Mouse (Mus musculus) forebrain, embryonic 10.5 days (tissue): Measurements from ENCODE around the gene Tmx2. TPM values are rescaled to one million over a fixed set of nuclear protein-coding genes. Genes with fewer than 3 reads are reported as not detected.
A peak's percentile ranks its signal among the peaks of the same experiment; 100 is the strongest.
"Not testable (repeated sequence)": the region's sequence is repeated elsewhere in the genome, so short reads cannot be mapped to it uniquely, and the experiment has no call there.

Experiments
- DNase-seq: peaks from one replicate; pipeline ENCODE4 v3.0.0-alpha.2; 2017; ENCODE audit warnings: low spot score; ENCODE audit errors: extremely low spot score
- H3K27ac ChIP-seq: fragments of 300-500 bp; sonication (generic); 2 replicates; pipeline ENCODE4 v1.5.1; 2016; ENCODE audit warnings: mild to moderate bottlenecking
- H3K27me3 ChIP-seq: fragments of 300-500 bp; sonication (generic); 2 replicates; pipeline ENCODE4 v1.6.1; 2016; ENCODE audit warnings: mild to moderate bottlenecking; ENCODE audit not compliant: poor library complexity, severe bottlenecking
- H3K36me3 ChIP-seq: fragments of 300-500 bp; sonication (generic); replicated peaks from 2 replicates; pipeline ENCODE4 v1.6.1; 2016; ENCODE audit warnings: mild to moderate bottlenecking, moderate library complexity
- H3K4me1 ChIP-seq: fragments of 300-500 bp; sonication (generic); 2 replicates; pipeline ENCODE4 v1.6.1; 2016
- H3K4me3 ChIP-seq: fragments of 300-500 bp; sonication (generic); 2 replicates; pipeline ENCODE4 v1.5.1; 2016; ENCODE audit warnings: mild to moderate bottlenecking, moderate library complexity
- H3K9me3 ChIP-seq: fragments of 300-500 bp; sonication (generic); 2 replicates; pipeline ENCODE4 v1.6.1; 2016; ENCODE audit warnings: mild to moderate bottlenecking, moderate library complexity
- WGBS: fragments of 180-500 bp; shearing (Covaris S2); methylation state at CpG from one replicate; pipeline ENCODE4 v1.1.7; 2016; 5-methylcytosine and 5-hydroxymethylcytosine counted together
- polyA plus RNA-seq: library from polyadenylated mRNA; unstranded; fragments of >200 nt; fragmentation: Nextera tagmentation; extraction: Ambion mirVana; gene quantifications from 2 replicates; pipeline ENCODE4 v1.2.1, GENCODE M21; 2016

Tmx2 gene
- polyA plus RNA-seq, 1 experiment from 2014 or later: 174 TPM

DNA sequence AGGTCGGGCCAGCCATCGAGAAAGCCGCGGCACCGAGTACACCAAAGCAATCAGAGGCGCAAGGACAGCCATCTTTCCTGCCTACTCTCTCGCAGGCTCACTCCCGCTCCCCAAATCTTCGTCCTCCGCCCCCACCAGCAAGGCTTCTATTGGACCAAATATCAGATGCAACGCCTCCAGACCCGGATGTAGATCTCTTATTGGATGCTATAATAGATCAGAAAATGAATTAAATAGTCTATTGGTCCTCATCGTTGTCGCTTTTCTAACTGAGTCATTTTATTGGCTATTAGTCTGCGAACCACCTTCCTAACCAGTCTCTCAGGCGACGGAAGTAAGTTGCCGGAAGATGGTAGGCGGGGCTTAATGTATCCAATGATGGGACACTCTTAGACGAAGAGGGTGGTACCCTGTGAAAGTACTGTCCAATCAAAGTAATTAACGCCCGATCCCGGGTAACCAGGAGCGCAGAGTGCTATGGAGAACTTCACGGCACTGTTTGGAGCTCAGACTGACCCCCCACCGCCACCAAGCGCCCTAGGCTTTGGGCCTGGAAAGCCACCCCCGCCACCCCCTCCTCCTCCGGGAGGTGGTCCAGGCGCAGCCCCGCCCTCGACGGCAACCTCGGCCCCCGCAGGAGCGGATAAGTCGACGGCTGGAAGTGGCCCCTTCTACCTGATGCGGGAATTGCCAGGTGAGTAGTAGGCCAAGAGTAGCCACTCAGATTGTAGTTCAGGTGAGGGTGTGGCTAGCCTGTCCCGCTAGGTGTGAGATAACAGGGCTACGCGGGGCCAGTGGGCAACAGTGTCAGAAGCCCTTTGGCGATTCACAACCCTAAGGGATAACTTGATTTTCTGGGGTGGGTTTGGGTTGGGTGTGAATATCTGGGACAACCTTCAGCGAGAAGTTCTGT is 716 bp downstream of the Tmx2 start, which contains the start of the genes Gm28635 and Med19:
Gene Gm28635 (minus strand): TSS at position 74 of the 913 bp plus-strand sequence.
Gene Med19 (plus strand): TSS at position 435 of the 913 bp plus-strand sequence.
- WGBS: under 1% methylated on average over 44 of the region's 44 CpGs
- no peaks in the 10 kb centered on the region for H3K27me3 ChIP-seq
- peak; percentile 93 for DNase-seq
- peak within 1 kb of the TSS; percentile 86 for H3K27ac ChIP-seq
- H3K36me3 ChIP-seq: peaks cover 64% of the 10 kb centered on the region
- no peaks in the 10 kb centered on the region for H3K9me3 ChIP-seq
- H3K4me1 ChIP-seq: peaks cover 24% of the 10 kb centered on the region
- peak within 1 kb of the TSS; percentile 75 for H3K4me3 ChIP-seq

DNA sequence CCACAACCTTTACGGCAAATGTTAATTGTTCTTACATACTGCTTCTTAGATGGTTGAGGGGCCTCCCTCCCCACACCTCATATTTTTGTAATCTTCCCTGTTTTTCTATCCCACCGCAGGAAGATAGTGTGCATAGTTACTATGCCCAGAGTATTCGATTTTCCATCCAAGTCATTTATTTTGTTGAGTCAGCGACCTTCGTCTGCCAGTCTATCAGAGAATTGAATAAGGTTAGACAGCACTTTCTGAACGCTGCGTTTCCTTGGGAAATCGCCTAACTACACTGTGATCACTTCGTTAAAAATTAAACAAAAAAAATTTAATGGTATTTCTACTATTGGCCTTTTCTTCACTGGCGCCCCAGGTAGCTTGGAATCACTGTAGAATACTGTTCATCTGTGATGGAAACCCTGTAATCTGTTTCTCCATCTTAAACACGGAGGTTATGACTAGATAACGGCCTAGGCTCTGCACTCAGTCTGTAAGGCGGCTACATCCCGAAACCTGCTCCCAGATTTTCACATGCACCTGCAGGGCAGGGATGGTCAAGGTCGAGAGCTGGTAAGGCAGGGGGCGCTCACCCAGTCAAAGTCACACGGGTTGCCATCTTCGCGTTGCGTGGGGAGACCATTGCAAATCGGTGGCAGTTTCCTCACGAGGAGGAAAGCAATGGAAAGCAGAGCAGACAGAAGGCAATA is 1.5 kb downstream of the Tmx2 start:
- Histone ChIP-seq H3K4me3 (peak overlapping the region; percentile 75), H3K9me3 (no peaks in the 10 kb centered on the region), H3K36me3 (peaks cover 64% of the 10 kb centered on the region), H3K27ac (peak overlapping the region; percentile 86), H3K4me1 (peaks cover 24% of the 10 kb centered on the region), H3K27me3 (no peaks in the 10 kb centered on the region)
- 12% methylated on average over 22 of the region's 22 CpGs for WGBS
- no peak for DNase-seq

DNA sequence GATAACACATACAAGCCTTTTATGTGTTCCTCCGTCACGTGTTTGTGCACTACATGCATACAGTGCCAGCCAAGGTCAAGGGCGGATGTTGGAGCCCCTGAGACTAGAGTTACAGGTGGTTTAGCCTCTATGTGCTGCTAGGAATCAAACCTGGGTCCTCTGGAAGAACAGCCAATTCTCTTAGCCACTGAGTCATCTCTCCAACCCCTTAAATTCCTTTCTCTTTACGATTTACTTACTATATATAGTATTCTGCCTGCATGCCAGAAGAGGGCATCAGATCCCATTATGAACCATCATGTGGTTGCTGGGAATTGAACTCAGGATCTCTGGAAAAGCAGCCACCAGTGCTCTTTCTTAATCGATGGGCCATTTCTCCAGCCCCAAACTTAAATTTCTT is 7.4 kb downstream of the Tmx2 start:
- DNase-seq, H3K9me3 ChIP-seq, H3K4me3 ChIP-seq, H3K27me3 ChIP-seq: not testable (repeated sequence)
- Histone ChIP-seq H3K4me1 (peaks cover 24% of the 10 kb centered on the region), H3K36me3 (peaks cover 71% of the 10 kb centered on the region), H3K27ac (peak overlapping the region; percentile 66; the same call in 1 of the 2 replicates)
- 82% methylated on average over 4 of the region's 5 CpGs for WGBS

DNA sequence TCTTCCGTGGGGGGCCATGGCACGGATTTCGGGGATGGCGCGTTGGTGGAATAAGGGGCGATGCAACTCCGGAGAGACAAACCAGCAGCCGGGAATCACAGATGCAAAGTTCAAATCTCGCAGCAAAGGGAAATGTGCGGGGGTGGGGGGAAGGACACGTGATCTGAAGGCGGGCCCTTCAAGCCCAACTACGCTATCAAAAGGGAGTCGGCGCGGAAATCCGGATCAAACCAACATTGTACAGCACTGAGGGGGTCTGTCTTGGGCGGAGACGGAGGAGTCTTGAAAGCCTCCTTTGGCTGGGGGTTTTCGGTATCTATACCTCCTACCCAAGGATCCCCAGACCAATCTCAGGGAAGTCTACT is 8.4 kb downstream of the Tmx2 start, which contains the start of gene Selenoh:
Gene Selenoh (minus strand): TSS at position 202 of the 365 bp plus-strand sequence.
- H3K4me3 ChIP-seq: peak within 1 kb of the TSS; percentile 91
- no peaks in the 10 kb centered on the region for H3K9me3 ChIP-seq
- H3K36me3 ChIP-seq: peaks cover 62% of the 10 kb centered on the region
- H3K27me3 ChIP-seq: no peaks in the 10 kb centered on the region
- H3K27ac ChIP-seq: peak within 1 kb of the TSS; percentile 99
- peak; percentile 94 for DNase-seq
- H3K4me1 ChIP-seq: peaks cover 19% of the 10 kb centered on the region
- under 1% methylated on average over 20 of the region's 20 CpGs for WGBS

DNA sequence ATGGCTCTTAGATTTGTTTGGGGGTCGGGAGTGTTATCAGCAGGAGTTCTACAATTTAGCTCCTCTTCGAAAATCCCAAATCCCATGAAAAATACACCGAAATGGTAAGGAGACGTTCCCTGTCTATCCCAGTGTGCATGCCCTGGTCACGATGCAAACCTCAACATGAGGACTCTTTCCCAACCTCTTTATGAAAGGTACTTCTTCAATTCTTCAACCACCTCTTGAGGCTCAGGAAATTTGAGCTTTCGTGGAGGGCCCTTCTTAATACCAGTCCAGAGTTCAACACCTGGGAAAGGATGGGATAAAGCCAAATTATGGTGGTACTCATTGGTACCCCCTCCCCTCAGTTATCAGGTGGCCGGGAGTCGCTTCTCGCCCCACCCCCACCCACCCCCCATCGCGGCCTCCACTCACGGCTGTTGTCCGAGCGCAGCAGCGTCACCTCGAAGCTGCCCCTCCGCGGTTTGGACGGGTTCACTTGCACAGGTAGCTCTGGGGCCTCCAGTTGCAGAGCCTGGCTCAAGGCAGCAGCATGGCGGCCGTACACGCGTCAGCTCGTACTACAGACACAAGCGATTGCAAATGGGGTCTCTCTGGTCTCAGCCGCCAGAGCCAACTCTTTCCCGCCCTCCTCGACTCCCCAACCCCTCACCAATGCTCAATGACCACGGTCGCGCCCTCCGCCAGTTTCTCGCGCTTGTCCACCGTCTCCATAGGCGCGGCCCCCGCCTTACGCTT is 8.9 kb downstream of the Tmx2 start:
- Histone ChIP-seq H3K4me1 (peaks cover 19% of the 10 kb centered on the region), H3K36me3 (peaks cover 57% of the 10 kb centered on the region), H3K9me3 (no peaks in the 10 kb centered on the region), H3K27ac (peak overlapping the region; percentile 99), H3K4me3 (peak overlapping the region; percentile 91), H3K27me3 (no peaks in the 10 kb centered on the region)
- WGBS: 3% methylated on average over 39 of the region's 39 CpGs
- no peak for DNase-seq

DNA sequence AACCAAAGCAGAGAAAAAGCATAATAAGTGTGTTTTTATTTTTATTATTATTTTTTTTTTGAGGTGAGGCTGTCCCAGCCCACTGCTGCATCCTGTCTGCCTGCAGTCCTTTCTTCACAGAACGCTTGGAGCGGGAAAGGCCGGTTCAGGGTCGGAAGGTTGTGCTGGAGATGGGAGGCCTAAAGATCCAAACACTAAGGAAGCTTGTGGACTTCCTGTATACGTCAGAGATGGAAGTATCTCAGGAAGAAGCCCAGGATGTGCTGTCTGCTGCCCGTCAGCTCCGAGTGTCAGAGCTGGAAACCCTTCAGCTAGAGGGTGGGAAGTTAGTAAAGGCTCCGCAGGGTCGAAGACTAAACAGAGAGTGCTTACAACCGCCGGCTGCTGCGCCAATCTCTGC is 12.9 kb downstream of the Tmx2 start:
- no peak for DNase-seq
- Histone ChIP-seq H3K36me3 (peaks cover 28% of the 10 kb centered on the region), H3K27ac (no peak overlapping the region), H3K4me1 (peaks cover 17% of the 10 kb centered on the region), H3K9me3 (no peaks in the 10 kb centered on the region), H3K27me3 (no peaks in the 10 kb centered on the region), H3K4me3 (no peak overlapping the region)
- 71% methylated on average over 12 of the region's 12 CpGs for WGBS

DNA sequence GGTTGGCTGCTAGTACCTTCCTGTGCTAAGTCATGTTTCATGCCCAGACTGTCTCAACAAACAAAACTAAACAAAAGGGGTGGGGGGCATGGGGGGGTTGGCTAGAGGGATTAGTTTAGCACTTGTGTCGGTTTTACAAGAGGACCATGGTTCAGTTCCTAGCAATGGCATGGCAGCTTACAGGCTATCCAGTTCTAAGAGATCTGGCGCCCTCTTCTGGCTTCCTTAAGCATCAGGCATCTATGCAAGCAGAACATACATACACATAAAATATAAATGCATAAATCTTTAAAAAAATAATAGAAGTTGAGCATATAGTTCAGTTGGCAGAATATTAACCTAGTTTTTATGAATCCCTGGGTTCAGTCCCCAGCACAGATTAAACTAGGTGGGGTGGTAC is 16.1 kb downstream of the Tmx2 start:
- Histone ChIP-seq H3K4me3 (no peak overlapping the region), H3K4me1 (no peaks in the 10 kb centered on the region), H3K36me3 (peaks cover 12% of the 10 kb centered on the region), H3K27me3 (no peaks in the 10 kb centered on the region), H3K27ac (no peak overlapping the region), H3K9me3 (peaks cover 5% of the 10 kb centered on the region; the same call in 1 of the 2 replicates)
- DNase-seq: no peak
- WGBS: 23% methylated on average over 2 of the region's 2 CpGs

DNA sequence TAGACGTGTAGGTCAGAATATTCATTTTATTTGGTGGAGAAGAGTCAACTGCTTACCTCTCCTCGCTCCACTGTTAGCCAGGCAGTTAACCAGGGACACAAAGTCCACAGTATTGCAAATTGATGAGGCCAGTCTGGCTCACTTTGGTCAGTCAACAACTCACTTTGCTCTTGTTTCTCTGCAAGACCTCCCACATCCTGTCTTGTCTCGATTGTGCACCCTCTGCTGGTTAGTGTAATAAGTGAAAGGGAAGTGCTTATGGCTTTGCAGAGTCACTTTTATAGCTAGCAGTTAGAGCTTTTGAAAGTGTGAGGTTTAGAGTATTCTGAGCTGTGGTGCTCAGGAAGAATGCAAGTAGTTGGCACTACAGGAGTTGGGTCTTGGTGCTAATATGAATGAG is 18.7 kb downstream of the Tmx2 start:
- Histone ChIP-seq H3K27ac (no peak overlapping the region), H3K4me3 (no peak overlapping the region), H3K36me3 (no peaks in the 10 kb centered on the region), H3K4me1 (no peaks in the 10 kb centered on the region), H3K27me3 (no peaks in the 10 kb centered on the region), H3K9me3 (peaks cover 5% of the 10 kb centered on the region; the same call in 1 of the 2 replicates)
- no peak for DNase-seq
- 70% methylated on average over 3 of the region's 3 CpGs for WGBS

DNA sequence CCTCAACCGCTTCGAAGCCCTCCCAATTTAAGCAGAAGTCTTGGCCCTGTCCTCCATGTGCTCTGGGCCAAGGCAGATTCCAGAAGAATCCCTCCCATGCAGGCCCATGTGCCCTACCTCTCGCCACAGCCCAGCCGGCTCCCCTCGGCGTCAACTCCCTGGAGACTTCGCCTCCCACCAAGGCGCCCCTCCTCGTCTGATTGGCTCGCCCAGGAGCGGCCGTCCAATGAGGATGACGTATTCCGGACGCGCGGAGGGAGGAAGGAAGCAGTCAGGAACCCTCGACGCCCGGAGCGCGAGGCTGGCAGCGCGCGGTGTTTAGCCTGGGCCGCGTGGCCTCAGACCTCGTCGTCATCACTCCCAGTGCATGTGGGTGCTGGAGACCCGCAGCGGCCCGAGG is 20.1 kb downstream of the Tmx2 start, which contains the start of gene Btbd18:
Gene Btbd18 (plus strand): TSS at position 274 of the 400 bp plus-strand sequence.
- H3K36me3 ChIP-seq: no peaks in the 10 kb centered on the region
- DNase-seq: no peak
- 92% methylated on average over 32 of the region's 32 CpGs for WGBS
- H3K4me3 ChIP-seq: no peak within 1 kb of the TSS
- H3K27ac ChIP-seq: no peak within 1 kb of the TSS
- no peaks in the 10 kb centered on the region for H3K4me1 ChIP-seq
- no peaks in the 10 kb centered on the region for H3K27me3 ChIP-seq
- H3K9me3 ChIP-seq: peaks cover 5% of the 10 kb centered on the region; the same call in 1 of the 2 replicates

DNA sequence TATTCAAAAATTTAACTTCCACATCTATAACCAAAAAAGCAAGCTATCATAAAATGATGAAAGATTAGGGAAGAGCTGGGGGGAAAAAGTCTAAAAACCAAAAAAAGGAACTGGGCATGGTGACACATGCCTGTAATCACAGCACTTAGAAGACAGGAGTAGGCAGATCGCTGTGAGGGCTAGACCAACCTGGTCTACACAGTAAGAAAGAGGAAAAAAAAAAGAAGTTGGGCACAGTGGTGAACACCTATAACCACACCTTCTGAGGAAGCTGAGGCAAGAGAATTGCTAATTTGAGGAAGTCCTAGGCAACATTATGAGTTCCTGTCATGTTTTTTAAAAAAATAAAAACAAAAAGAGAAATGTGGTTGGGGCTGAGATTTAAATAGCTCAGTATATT is 23.1 kb downstream of the Tmx2 start:
- no peak overlapping the region for H3K27ac ChIP-seq
- WGBS: 71% methylated on average over 1 of the region's 1 CpGs
- H3K27me3 ChIP-seq: no peaks in the 10 kb centered on the region
- H3K36me3 ChIP-seq: no peaks in the 10 kb centered on the region
- DNase-seq: no peak
- H3K4me1 ChIP-seq: peaks cover 8% of the 10 kb centered on the region
- peaks cover 5% of the 10 kb centered on the region; the same call in 1 of the 2 replicates for H3K9me3 ChIP-seq
- H3K4me3 ChIP-seq: no peak overlapping the region

DNA sequence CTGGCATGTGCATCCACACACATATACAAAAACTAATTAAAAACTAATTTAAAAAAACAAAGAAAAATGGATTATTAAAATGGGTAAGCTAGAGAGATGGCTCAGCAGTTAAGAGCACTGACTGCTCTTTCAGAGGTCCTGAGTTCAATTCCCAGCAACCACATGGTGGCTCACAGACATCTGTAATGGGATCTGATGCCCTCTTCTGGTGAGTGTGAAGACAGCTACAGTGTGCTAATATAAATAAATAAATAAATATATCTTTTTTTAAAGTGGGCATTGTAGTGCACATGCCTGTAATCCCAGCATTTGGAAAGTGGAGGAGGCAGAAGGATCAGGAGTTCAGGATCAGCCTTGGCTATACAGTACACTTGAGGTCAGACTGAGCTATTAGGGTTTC is 25.6 kb downstream of the Tmx2 start:
- Histone ChIP-seq H3K27ac (no peak overlapping the region), H3K4me1 (peaks cover 22% of the 10 kb centered on the region), H3K36me3 (no peaks in the 10 kb centered on the region), H3K4me3 (no peak overlapping the region), H3K9me3 (no peaks in the 10 kb centered on the region), H3K27me3 (no peaks in the 10 kb centered on the region)
- DNase-seq: no peak

DNA sequence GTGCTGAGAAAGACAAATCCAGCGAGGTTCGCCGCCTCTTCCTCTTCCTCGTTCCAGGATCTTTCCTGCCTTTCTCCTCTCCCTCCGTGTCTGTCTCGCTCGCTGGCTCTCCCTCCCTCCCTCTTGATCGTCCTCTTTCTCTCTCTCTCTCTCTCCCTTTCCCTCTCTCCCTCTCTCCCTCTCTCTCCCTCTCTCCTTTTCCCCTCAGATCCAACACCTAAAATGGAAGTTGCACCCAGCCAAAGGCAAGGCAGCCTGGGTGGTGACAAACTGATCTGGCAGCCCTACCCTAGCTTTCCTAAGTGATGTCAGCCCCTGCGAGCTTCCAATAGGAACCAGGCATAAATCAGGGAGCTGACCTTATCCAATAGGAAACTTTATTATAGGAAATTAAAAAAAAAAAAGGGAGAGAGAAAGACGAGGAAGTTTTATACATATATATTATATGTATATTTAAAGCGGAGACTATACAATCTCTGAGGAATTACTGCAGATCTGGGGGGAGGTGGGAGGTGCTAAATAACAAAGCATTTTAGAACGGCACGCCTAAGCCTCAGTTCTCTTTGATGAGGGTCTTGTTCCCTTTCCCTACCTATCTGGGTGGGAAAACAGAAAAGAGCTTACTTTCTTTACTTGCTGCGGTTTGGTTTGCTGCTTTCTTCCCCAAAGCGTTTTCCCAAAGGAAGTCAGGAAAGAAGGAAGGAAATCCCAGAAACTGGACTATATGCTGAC is 28.3 kb downstream of the Tmx2 start, which contains the start of gene Ctnnd1:
Gene Ctnnd1 (minus strand): TSS at position 302 of the 732 bp plus-strand sequence.
- WGBS: under 1% methylated on average over 15 of the region's 15 CpGs
- Histone ChIP-seq H3K4me1 (peaks cover 28% of the 10 kb centered on the region), H3K36me3 (peaks cover 18% of the 10 kb centered on the region)

More for the DNA sequence above, 28.3 kb downstream of the Tmx2 start, which contains the start of gene Ctnnd1:
- Histone ChIP-seq H3K9me3 (no peaks in the 10 kb centered on the region), H3K27ac (peak within 1 kb of the TSS; percentile 96), H3K27me3 (no peaks in the 10 kb centered on the region), H3K4me3 (peak within 1 kb of the TSS; percentile 68)
- DNase-seq: peak; percentile 83
